Mouse (Mus musculus) hindlimb bud, embryonic 11.5 days (tissue): ENCODE measurements around the gene Man2b2.

Experiments
- DNase-seq: peaks from one replicate; pipeline ENCODE4 v3.0.0-alpha.2; 2012; ENCODE audit warnings: low read depth, low spot score; ENCODE audit errors: extremely low spot score

Man2b2 gene

DNA sequence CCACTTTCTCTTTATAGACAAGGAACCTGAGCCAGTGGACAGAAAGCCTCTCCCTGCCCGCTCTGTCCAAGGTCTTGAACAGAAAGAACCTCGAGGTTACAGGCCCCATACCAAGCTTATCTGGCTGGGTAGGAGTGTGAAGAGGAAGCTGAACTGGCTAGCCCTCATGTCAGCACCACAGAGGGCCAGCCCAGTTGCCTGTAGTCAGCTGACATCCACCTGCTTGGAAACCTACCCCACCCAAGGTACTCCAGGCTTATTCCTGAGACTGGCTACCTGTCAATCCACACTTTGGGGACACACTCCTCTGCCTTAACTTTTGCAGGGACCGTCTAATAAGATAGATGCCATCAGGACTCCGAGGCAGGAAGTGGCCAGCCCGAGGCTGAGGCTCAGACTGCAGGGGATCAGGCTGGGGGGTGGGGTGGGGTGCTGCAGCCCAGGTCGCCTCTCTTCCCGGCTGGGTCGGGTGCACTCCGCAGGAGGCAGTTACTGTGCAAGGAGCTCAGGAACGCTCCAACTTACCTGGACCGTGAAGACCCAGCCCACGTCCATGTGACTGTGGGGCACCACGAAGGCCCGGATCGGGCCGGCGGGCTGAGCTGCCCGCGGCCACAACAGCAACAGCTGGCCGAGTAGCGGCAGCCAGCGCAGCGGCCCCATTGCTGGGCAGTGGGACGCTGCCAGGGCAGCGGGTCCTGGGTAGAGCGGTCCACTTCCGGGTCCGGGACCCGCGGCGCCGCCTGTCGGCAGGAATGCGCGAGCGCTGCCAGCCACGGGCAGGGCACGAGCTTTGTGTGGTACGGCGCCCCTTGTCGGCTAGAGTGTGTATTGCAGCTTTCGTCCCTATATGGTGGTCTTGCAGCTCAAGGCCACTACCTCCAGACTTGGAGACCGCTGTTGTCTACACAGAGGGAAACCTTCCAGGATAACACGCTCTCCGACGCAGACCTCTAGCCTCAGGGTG lies at the start of gene Man2b2:
Gene Man2b2, minus strand, starts transcription at position 741 of the 967 bp plus-strand sequence.
- peak; percentile 58 for DNase-seq

DNA sequence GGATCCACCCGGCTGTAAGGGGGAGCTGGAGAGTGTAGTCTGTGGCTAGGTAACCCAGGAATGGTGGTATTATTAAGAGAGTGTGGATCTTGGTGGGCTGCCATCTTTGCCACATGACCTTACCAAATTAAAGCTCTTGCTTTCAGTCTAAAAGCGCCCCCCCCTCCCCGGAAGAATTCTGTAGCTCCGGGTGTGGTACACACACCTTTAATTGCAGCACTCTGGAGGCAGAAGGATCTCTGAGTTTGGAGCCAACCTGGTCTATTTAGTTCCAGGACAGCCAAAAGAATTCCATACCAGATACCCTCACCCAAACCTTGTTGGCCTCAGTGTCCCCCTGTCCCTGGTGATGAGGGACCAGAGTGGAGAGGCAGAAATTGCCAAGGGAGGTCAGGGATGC lies 48.3 kb upstream of the Man2b2 start:
- DNase-seq = no peak

DNA sequence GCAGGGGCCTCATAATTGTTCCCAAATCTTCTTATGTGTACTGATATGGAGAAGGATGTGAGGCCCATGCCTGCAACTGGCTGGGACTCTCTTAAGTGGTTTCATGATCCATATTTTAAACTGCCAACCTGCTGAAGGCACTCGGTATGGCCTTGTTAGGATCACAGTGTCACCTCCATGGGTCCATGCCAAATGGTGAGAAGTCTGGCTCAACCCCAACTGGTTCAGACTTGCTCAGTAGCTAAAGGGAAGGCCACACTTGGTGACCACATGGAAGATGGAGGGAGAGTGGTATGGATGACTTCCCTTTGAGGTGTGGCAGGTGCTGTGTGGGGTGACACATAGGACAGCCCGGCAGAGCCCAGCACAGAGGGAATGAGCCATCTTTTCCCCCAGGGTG lies 47.2 kb upstream of the Man2b2 start:
- DNase-seq = no peak

DNA sequence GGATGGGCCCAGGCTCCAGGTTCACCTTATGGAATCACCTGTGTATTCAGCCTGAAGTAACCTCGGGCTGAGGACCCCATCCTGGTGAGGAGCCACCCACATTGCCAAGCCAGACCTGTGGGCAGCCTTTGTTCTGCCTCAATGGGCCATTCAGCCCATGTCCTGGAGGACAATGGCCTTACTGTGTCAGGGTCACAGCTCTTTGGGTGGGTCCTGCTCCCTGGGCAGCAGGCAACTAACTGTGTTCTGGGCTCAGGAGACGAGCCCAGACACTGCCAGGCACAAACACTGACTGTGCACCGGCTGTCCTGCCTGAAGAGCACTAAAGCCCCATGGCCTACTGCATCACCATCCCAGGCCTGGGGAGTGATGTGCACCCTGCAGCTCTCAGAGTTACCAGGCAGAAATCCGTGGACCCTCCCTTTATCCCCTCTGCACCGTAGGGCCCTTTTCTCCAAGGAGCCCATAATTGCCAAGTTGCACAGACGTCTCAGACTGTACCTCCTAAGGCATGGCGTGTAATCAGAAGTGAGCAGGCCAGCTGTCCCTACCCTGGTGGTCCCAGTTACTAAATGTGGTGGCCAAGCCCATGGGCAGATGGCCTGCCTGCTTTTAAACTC lies 46.4 kb upstream of the Man2b2 start:
- DNase-seq = no peak

DNA sequence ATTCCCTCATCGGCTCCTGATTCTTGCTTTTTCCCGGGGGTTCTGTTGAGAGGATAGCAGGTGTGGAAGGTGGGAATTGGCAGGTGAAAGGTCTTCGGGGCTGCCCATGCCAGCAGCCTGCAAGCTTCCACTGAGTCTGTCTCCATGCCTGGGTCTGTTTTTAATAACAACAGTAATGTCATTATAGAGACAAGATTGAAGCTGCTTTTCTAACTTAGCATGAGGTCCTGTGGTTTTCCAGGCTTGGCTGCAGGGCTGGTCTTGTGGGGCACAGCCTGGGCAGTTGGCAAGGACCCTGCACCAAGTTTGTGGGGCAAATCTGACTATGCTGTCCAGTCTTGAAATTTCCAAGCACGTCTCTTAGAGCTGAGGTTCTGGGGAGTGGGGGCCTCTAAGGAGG lies 45.5 kb upstream of the Man2b2 start:
- DNase-seq = no peak

DNA sequence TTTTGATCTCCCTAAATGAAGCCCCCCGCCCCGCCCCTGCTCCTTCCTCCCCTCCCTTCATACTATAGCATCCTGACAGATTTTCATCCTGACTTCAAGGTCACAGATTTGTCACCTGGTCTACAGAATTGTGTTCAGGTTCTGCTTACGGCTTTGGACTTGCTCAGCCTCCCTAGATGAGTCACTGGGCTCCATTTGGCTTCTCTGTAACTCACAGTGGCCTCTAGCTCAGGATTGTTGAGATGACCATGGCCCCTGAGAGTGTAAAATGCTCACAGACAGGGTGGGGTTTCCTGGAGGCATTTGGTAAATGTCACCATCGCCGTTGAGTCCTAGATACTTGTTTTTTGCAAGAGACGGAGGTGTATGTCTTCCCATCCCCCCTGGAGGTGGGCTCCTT lies 40.5 kb upstream of the Man2b2 start:
- no peak for DNase-seq

DNA sequence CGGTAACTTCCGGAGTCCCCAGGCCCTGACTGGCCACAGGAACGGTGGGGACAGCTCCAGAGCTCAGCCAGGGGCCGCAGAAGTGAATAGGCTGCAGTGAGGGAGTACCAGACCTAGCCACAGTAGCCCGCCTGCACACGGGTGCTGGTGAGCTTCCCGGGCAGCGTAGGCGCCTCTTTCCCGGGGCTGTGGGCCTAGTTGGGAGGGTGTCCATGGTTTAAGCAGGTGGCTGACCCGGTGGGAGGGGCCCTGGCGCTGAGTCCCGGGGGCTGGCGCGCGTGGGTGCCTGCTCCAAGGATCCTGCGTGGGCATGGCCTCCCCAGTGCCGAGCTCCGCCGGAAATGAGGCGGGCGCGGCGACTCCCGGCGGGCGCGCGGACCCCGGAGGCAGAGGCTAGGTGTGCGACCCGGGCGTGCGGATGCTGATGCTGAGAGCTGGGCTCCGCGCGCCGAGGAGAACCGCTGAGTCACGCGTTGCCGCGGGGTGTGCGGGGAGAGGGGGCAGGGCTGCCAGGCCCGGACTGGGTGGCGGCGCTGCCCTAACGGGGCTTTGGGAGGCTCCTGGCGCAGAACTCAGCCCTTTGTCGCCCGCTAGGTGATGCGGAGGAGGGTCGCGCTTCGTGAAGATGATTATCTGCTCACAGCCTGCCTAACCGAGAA lies 39.3 kb upstream of the Man2b2 start:
- DNase-seq = no peak

DNA sequence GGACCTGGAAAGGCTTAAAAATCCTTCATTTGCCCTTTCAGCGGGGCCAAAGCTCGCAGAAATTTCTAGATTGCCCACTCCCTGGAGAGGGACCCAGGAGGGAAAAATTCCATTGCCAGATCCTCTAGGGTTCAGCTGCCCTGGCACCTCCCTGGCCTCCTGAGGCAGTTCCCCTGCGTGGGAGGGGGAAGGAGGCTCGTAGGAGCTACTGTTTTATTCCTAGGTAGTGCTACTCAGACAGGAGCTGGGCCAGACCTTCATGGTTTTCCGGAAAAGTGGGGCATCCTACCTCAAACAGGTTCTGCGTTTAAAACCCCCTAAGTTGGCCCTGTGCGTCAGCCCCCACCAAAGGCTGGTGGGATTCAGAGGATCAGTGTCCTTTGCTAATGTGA lies 38.7 kb upstream of the Man2b2 start:
- DNase-seq = no peak

DNA sequence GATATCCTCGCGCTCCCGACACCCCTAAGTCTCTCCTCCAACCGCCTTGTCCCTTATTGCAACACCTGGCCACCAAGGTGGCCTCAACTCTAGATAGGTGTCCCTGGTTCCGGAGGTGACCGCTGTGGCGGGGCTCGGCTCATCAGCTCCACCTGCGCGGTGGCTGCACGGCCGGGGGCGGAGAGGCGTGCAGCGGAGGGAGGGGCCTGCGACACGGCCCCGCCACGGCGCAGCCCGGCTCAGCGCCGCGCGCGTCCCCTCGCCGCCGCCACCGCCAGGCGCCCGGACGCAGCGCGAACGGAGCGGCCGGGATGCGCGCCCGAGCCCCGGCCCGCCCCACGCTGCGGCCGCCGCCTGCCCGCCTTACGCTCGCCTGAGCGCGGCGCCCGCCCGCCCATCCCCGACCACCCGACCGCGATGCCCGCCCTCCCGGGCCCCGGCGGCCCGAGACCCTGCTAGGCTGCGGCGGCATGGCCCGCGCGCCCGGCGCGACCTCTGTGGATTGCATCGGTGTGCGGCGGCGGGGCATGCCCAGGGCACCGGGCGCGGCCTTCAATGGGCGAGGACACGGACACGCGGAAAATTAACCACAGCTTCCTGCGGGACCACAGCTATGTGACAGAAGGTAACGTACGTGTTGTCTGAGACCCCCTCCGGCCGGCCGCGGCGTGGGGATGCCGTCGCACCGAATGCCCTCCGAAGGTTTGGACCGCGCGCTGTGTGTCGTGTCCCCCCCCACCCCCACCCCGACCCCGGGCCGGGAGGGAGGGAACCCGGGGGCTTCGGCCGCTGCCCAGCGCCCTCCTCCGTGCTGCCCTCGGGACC lies 38.0 kb upstream of the Man2b2 start, which contains the start of gene Ppp2r2c:
Gene Ppp2r2c, plus strand, starts transcription at position 248 of the 825 bp plus-strand sequence.
- DNase-seq = no peak

DNA sequence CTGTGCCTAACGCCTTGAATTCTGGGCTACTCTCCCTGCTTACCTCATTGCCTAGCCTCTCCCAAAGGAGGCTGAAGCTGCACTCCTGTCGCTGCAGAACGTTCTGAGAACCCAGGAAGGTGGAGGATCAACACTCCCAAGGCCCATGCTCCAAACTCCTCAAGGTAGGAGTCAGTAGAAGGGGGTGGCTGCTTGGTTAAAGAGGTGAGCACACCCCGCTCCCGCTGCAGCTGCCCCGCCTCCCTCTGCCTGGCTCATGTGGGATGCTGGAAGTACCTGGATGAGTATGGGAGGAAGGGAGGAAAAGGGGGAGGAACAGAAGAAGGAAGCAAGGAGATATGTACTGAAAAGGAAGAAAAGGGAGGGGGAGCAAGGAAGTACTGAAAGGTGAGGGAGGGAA lies 37.1 kb upstream of the Man2b2 start:
- no peak for DNase-seq

DNA sequence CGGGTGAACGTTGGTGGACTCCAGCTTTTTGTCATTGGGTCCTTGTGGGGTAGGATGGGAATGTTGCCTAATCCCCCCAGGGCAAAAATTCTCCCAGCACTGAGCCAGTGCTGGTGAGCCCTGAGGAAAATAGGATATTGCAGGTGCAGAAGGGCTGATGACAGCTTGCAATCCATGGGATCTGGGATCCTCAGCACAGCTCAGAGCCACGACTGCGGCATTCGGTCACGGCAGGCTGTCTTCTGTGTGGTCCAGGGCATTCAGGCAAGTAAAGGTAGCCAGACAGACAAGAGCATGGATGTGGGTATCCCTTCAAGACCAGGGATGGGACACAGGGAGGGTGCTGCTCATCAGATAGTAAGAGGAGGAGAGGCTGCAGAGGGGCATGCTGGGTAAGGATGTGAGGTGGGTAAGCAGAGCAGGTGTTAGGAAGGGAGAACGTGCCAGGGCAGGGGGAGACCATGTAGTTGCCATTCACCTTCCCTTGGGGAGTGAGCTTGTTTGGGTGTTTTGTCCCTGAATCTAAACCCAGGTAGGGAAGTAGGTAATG lies 36.3 kb upstream of the Man2b2 start:
- no peak for DNase-seq

DNA sequence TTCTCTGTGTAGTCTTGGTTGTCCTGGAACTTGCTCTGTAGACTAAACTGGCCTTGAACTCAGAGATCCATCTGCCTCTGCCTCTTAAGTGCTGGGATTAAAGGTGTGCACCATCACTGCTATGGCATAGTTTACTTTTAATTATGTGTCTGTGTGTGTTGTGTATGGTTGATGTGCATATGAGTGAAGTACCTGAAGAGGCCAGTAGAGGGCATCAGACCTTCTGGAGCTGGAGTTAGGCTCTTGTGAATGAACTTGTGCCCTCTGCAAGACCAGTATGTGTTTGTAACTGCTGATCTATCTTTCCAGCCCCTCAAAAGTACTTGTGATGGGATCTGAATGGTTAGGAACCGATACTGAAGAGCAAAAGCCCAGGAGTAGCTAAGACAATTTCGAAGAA lies 30.6 kb upstream of the Man2b2 start:
- DNase-seq = no peak

DNA sequence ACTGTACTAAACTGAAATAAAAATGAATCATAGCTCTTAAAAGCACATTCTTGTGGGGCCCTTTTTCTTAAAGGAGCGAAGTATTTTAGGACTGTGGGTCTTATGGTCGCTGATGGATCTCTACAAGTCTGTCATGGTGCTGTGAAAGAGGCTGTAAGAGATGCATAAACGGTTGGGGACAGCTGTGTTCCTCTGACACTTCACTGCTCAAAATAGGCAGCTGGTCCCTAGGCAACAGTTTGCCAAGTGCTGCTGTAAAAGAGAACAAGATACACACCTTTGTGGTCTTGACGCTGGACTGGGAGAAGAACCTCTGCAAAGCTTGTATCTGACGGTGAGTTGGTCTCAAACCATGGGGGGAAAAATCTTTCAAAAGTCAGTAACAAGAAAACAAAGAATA lies 27.1 kb upstream of the Man2b2 start:
- no peak for DNase-seq

DNA sequence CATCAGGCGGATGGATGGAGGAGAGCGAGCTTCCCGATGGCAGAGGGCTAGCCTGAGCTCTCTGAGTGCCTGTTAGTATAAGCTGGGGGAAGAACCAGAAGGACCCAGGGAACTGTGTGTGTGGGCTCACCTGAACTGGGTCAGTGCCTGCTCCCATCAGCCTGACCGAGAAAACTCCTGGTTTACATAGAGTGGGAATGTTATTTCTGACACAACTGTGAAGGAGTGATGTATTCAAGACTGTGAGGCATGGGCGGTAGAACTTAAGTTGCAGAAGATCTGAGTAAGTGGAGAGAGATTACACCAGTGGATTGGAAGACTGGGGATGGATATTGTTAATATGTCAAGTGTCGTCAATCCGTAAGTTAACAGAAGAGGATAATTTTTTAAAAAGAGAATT lies 26.1 kb upstream of the Man2b2 start:
- no peak for DNase-seq

DNA sequence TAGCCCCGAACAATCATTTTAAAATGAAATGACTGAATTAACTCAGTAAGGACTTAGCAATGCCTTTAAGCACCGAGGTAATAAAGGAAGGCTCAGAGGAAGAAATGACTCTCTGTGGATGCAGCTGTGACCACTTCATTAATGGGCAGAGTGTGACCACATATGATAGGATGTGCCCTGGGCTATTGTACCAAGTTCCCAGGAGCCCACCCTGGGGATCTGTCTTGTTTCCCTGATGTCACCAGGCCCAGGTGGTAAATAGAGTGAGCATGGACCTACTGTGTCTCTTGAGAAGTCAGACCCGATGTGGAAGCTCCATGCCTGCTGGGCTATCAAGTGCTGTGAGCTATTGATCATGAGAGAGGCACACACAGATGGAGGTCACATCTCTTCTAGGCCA lies 24.7 kb upstream of the Man2b2 start:
- no peak for DNase-seq

DNA sequence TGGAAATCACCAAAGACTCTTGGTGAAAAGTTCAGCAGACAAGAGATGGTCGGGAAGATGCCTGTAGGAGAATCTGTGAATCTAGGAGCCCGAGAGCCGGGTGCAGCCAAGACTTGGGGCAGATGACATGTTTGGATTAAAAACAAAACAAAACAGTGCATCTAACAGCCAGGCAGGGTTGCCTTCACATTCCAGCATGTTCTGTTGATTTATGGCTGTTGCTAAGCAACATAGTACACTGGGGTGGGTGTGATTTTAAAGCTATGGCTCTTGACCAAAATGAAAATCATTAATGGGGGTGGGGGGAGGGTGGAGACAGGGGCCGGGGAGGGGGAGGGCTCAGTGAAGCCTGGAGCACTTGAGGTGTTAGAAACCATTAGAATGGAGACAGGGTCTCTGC lies 21.1 kb upstream of the Man2b2 start:
- no peak for DNase-seq

DNA sequence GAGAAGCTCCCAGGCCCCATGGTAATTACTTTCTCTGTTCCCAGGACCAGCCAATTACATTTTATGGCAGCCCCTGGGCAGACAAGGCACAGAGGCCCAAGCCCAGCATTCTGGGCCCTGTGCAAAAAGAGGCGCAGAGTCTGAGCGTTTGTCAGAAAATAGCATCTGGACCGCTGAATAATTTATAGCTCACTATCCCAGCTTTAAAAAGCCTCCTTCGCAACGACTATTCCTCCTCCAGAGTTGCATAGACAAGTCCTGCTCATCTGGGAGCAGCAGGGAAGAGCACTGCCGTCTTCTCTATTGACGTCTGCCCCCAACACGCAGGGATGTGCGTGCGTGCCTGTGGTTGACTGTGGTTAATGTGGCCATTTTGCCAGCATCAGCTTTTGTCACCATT lies 14.0 kb upstream of the Man2b2 start:
- no peak for DNase-seq

DNA sequence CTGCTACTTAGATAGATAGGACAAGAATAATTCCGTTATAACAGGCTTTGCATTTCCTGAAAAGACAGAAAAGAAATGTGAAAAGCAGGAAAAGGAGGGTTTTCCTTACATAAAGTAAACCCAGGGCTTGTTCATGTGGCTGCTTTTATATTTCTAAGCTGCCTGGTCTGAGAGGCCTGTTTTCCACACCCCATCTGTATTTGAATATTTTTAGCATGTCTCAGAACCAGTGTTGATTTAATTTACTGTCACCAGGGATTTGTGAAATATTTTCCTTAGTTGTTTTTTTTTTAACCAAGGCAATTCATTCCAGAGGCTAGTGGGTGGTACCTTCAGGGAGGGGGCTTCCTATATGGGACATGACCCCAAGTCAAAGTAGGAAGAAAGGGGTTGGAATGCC lies 11.2 kb upstream of the Man2b2 start:
- DNase-seq = no peak

DNA sequence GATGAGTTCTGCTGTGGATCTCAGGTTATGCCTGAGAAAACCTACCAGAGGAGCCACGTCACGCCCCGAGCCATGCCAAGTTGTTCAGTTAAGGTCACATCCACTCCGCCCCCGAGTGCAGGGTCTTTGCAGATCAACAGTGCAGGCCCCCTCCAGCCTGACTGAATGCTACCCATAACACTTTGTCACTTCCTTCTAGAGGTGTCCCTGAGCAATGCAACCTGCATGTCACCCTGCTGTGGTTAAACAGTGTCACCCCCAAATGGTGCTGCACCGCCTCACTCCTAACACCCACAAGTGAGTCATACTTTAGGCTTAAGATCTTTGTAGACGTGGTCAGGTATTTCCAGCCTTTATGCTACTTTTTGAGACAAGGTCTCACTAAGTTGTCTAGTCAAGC lies 9.6 kb upstream of the Man2b2 start:
- DNase-seq = no peak

DNA sequence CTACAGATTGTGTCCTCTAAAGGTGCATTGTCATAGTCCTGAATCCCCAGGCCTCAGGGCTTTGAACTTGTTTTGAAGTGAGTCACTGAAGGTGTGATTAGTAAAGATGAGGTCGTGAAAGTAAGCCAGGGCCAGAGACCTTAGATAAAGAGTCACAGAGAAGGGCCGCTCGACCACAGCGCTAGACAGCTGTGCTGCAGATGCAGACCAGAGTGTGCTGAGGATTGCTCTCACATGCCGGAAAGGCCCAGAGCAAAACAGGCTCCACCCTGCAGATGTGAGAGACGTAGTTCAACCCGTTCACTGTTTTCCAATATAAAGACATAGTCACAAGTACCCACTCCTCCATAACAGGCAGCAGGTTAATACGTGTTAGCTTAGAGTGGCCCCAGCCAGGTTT lies 9.1 kb upstream of the Man2b2 start:
- no peak for DNase-seq

DNA sequence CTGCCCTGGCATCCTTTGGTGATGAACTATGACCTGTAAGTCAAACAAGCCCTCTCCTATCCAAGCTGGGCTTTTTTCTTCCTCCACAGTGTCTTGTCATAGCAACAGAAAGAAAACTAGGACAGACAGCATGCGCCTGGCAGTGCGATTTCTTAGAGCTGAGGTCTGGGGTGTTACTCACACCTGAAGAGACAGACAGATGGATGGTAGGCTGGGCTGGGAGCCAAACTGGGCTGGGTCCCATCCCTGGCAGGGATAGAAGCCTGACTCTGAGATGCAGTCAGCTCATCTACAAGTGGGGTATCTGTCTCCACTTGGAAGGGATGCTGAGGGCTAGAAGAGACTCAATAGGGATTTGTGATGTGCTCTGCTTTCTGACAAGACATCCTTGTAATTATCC lies 8.6 kb upstream of the Man2b2 start:
- no peak for DNase-seq
